Mouse (Mus musculus) cerebellum, adult 2 months (tissue): ENCODE data around the gene Gm6588. TPM values are rescaled to one million over a fixed set of nuclear protein-coding genes. Genes with fewer than 3 reads are reported as not detected.

Source experiments
- DNase-seq, 2 experiments: peaks; one replicate each; pipeline ENCODE4 v3.0.0; 2021
- H3K27ac ChIP-seq: fragments of 200-500 bp; 2 replicates; pipeline ENCODE4 v1.5.1; 2012; ENCODE audit warnings: low read length, control low read depth, inconsistent platforms; ENCODE audit not compliant: insufficient read depth
- H3K27me3 ChIP-seq: fragments of 200-500 bp; 2 replicates; pipeline ENCODE4 v1.6.1; 2012; ENCODE audit warnings: inconsistent platforms, mild to moderate bottlenecking, low read length, moderate library complexity; ENCODE audit not compliant: control insufficient read depth, insufficient read depth
- H3K4me1 ChIP-seq: fragments of 200-500 bp; 2 replicates; pipeline ENCODE4 v1.6.1; 2011; ENCODE audit warnings: low read length; ENCODE audit not compliant: control insufficient read depth, insufficient read depth
- H3K4me3 ChIP-seq: fragments of 200-500 bp; replicated peaks from 2 replicates; pipeline ENCODE3; 2011; ENCODE audit warnings: mild to moderate bottlenecking, low read depth, low read length, control low read depth; ENCODE audit not compliant: insufficient read depth
- CTCF ChIP-seq: fragments of 200-500 bp; IDR thresholded peaks from 2 replicates; pipeline ENCODE4 v1.5.1; 2011; ENCODE audit warnings: low read depth, mild to moderate bottlenecking, control low read depth, low read length, moderate library complexity, borderline replicate concordance; ENCODE audit not compliant: insufficient read depth
- POLR2A ChIP-seq: fragments of 200-500 bp; IDR thresholded peaks from 2 replicates; pipeline ENCODE4 v1.6.1; 2011; ENCODE audit warnings: low read length, control low read depth, borderline replicate concordance; ENCODE audit not compliant: insufficient read depth
- whole genome bisulfite sequencing: fragments of 180-500 bp; shearing (Covaris S2); methylation state at CpG from one replicate; pipeline ENCODE4 v1.1.7; 2018; 5-methylcytosine and 5-hydroxymethylcytosine counted together
- polyA plus RNA-seq: library from polyadenylated mRNA; depleted of rRNA; stranded (reverse); fragments of >200 nt; gene quantifications from 2 replicates; pipeline ENCODE4 v1.2.3, GENCODE M21; 2012

Gene Gm6588
- polyA plus RNA-seq, 1 experiment: not detected

GRCm38 (mm10) chr5:112418023-112418422, 31.2 kb upstream of the Gm6588 start:
- Histone ChIP-seq H3K27ac (no peak overlapping the region), H3K4me3 (no peak overlapping the region), H3K27me3 (no peaks in the 10 kb centered on the region), H3K4me1 (peaks cover 7% of the 10 kb centered on the region; the same call in 1 of the 2 replicates)
- 7% methylated on average over 4 of the region's 4 CpGs for WGBS
- peak; percentile 63 to 74 for DNase-seq
- no peak for TF ChIP-seq CTCF
- TF ChIP-seq POLR2A: no peak

DNA sequence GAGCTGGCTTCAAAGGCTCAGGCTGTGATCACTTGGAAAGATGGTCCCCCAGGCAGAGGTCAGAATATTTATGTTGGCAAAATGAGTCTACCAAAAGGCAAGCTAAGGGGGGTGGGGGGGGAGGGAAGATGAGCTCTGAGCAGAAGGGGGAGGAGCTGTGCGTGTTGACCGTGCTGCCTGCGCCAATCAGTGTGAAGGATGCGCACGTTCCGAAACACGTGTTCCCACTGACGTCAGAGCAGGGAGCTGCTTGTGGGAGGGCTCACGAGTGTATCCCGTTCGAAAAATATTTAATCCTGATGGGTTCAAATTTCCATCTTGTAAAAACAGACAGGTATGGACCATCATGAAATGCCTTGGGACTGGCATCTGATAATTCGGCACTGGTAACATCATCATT, 29.7 kb upstream of the Gm6588 start:
- 60% methylated on average over 12 of the region's 12 CpGs for WGBS
- H3K4me3 ChIP-seq: no peak overlapping the region
- no peak for DNase-seq
- no peak overlapping the region for H3K27ac ChIP-seq
- TF ChIP-seq CTCF (no peak), POLR2A (no peak)
- H3K4me1 ChIP-seq: peaks cover 7% of the 10 kb centered on the region; the same call in 1 of the 2 replicates
- H3K27me3 ChIP-seq: no peaks in the 10 kb centered on the region

DNA sequence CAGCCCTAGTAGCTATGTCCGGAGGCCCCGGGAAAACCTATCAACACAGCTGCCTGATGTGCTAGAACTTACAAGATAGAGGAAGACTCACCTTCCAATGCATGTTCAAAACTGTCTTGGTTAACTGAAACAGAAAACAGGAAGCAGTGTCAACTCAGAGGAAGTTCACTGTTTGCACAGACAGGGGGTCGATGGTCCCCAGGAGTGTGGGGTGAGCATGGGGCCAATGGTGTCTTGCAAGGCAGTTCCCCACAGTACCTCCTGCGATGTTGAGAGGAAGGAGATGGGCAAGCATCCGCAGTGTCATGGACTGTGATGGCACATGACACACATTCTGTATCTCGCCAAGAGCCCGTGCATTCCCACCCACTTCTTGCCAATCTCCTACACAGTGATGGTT, 22.6 kb upstream of the Gm6588 start:
- no peak for DNase-seq
- WGBS: 90% methylated on average over 7 of the region's 7 CpGs
- Histone ChIP-seq H3K4me3 (no peak overlapping the region), H3K4me1 (peaks cover 12% of the 10 kb centered on the region; the same call in 1 of the 2 replicates), H3K27me3 (no peaks in the 10 kb centered on the region), H3K27ac (no peak overlapping the region)
- no peak for TF ChIP-seq CTCF
- TF ChIP-seq POLR2A: no peak

- TF ChIP-seq POLR2A (no peak), CTCF (peak; percentile 83)
- DNase-seq: peak; percentile 62 to 77
Measured at GRCm38 (mm10) chr5:112427283-112427682, 21.9 kb upstream of the Gm6588 start.

GRCm38 (mm10) chr5:112428944-112429343, 20.3 kb upstream of the Gm6588 start:
- WGBS: 6% methylated on average over 19 of the region's 19 CpGs
- no peaks in the 10 kb centered on the region for H3K27me3 ChIP-seq
- H3K4me1 ChIP-seq: peaks cover 16% of the 10 kb centered on the region
- peak; percentile 77 for TF ChIP-seq CTCF
- no peak for TF ChIP-seq POLR2A
- peak; percentile 77 to 81 for DNase-seq
- H3K4me3 ChIP-seq: no peak overlapping the region
- no peak overlapping the region for H3K27ac ChIP-seq

More at GRCm38 (mm10) chr5:112427283-112427682, 21.9 kb upstream of the Gm6588 start:
- 36% methylated on average over 2 of the region's 2 CpGs for WGBS
- peaks cover 12% of the 10 kb centered on the region; the same call in 1 of the 2 replicates for H3K4me1 ChIP-seq
- no peak overlapping the region for H3K4me3 ChIP-seq
- no peaks in the 10 kb centered on the region for H3K27me3 ChIP-seq
- H3K27ac ChIP-seq: no peak overlapping the region

DNA sequence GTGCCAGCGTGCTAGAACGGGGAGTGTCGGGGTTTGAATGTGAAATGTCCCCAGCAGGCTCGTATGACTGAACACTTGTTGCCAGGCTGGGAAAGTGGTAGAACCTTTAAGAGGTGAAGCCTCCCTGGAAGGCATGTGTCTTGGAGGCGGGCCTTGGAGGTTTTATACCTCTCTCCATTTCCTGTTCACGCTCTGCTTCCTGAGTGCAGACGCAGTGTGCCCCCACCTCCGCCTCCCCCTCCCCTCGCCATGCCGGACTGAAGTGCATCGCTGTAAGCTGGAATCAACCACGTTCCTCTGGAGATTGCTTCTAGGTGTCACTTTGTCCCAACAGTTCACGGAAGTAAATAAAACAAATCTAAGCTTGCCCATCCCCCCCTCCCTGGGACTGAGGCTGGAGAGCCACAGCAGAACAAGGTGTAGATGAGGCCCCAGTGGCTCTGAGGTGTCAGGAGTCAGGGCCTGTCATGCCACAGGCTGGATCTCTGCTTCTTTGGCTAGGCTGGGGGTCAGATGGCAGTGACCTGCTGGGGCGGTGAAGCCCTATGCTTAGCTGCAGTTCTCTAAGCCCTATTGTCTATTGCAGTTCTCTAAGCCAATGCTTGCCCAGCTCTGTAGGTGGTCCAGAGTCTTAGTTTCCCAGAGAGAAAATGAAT, 18.0 kb upstream of the Gm6588 start:
- peaks cover 16% of the 10 kb centered on the region for H3K4me1 ChIP-seq
- H3K27ac ChIP-seq: no peak overlapping the region
- 63% methylated on average over 14 of the region's 14 CpGs for WGBS

DNA sequence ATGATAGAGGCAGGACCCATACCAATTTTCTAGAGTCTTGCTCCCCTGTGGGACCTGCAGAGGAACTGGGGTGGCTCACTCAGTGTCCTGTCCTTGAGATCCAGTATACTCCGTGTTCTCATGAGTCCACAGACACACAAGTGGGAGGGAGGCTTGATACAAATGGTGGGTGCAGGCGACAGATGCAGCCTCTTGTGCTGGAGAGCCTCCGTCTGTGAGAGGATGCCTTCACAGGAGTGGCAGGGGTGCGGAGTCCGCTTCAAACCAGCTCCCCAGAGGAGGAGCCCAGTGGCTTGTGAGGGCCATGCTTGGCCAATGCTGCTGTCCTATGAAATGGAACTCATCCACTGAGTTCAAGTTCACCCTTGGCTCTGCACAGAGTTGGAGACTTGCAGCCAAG, 17.2 kb upstream of the Gm6588 start:
- Histone ChIP-seq H3K4me1 (peaks cover 16% of the 10 kb centered on the region), H3K4me3 (no peak overlapping the region), H3K27me3 (no peaks in the 10 kb centered on the region), H3K27ac (no peak overlapping the region)
- 86% methylated on average over 5 of the region's 5 CpGs for WGBS
- no peak for DNase-seq
- TF ChIP-seq POLR2A: no peak
- TF ChIP-seq CTCF: no peak

More for the DNA sequence above, 18.0 kb upstream of the Gm6588 start:
- Histone ChIP-seq H3K27me3 (no peaks in the 10 kb centered on the region), H3K4me3 (no peak overlapping the region)
- TF ChIP-seq POLR2A (no peak), CTCF (no peak)
- peak in 1 of 2 experiments; percentile 11 for DNase-seq

DNA sequence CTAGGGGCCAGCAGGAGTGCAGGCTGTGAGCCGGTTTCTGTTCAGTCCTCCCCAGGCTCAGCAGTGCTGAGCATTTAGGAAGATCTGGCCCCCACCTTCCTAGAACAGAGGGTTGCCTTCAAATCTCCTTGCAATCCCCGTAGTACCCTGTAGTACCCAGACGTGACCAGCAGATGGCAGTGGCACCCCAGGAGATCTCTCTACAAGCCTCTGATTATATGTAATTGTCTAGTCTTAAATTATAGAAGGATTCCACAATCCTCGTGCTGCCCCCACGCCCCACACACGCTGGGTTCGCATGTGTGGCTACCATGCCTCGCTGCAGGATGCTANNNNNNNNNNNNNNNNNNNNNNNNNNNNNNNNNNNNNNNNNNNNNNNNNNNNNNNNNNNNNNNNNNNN, 16.2 kb upstream of the Gm6588 start:
- Histone ChIP-seq H3K4me3 (no peak overlapping the region), H3K27me3 (no peaks in the 10 kb centered on the region), H3K4me1 (peaks cover 16% of the 10 kb centered on the region), H3K27ac (no peak overlapping the region)
- TF ChIP-seq CTCF: peak; percentile 85
- no peak for TF ChIP-seq POLR2A
- 4% methylated on average over 8 of the region's 8 CpGs for whole genome bisulfite sequencing
- DNase-seq: peak; percentile 73 to 87
